Mouse (Mus musculus) ES-Bruce4 (cell line): ENCODE measurements around the gene Mrpl40. TPM values are rescaled to one million over a fixed set of nuclear protein-coding genes. Genes with fewer than 3 reads are reported as not detected.
"Not testable (repeated sequence)": the region's sequence is repeated elsewhere in the genome, so short reads cannot be mapped to it uniquely, and the experiment has no call there.

Experiments
- H3K27ac ChIP-seq: 2 replicates; pipeline ENCODE4 v1.5.1; 2012; ENCODE audit warnings: low read length, inconsistent platforms; ENCODE audit not compliant: insufficient read depth
- H3K27me3 ChIP-seq: 2 replicates; pipeline ENCODE4 v1.6.1; 2012; ENCODE audit warnings: mild to moderate bottlenecking, low read length, inconsistent platforms; ENCODE audit not compliant: control insufficient read depth, poor library complexity, insufficient read depth, severe bottlenecking
- H3K36me3 ChIP-seq: 2 replicates; pipeline ENCODE4 v1.6.1; 2012; ENCODE audit warnings: inconsistent platforms, mild to moderate bottlenecking, low read length, moderate library complexity; ENCODE audit not compliant: control insufficient read depth, poor library complexity, insufficient read depth, severe bottlenecking
- H3K4me1 ChIP-seq: one replicate; pipeline ENCODE4 v1.8.1; 2011; ENCODE audit warnings: low read length; ENCODE audit not compliant: control insufficient read depth, insufficient read depth
- H3K4me3 ChIP-seq: 2 replicates; pipeline ENCODE4 v1.5.1; 2011; ENCODE audit warnings: low read depth, mild to moderate bottlenecking, low read length
- H3K9ac ChIP-seq: 2 replicates; pipeline ENCODE4 v1.6.1; 2012; ENCODE audit warnings: low read depth, mild to moderate bottlenecking, inconsistent platforms; ENCODE audit not compliant: poor library complexity, severe bottlenecking
- H3K9me3 ChIP-seq: replicated peaks from 2 replicates; pipeline ENCODE4 v1.6.1; 2012; ENCODE audit warnings: mild to moderate bottlenecking, low read length, inconsistent platforms; ENCODE audit not compliant: control insufficient read depth, poor library complexity, insufficient read depth, severe bottlenecking
- CTCF ChIP-seq: IDR thresholded peaks from one replicate; pipeline ENCODE4 v1.8.1; 2011; ENCODE audit warnings: low read depth, low read length
- EP300 ChIP-seq: IDR thresholded peaks from 2 replicates; pipeline ENCODE4 v1.6.1; 2011; ENCODE audit warnings: low read depth, low read length; ENCODE audit not compliant: insufficient read depth
- POLR2A ChIP-seq: IDR thresholded peaks from one replicate; pipeline ENCODE4 v1.8.1; 2011; ENCODE audit warnings: low read length; ENCODE audit not compliant: insufficient read depth
- polyA plus RNA-seq: library from polyadenylated mRNA; stranded (reverse); fragments of >200 nt; gene quantifications from 2 replicates; pipeline ENCODE4 v1.2.4, GENCODE M21; 2011; ENCODE audit warnings: low read depth; ENCODE audit not compliant: missing spikeins, insufficient read depth, insufficient read length

The Mrpl40 gene
- polyA plus RNA-seq, 1 experiment, result 92.3 TPM

DNA sequence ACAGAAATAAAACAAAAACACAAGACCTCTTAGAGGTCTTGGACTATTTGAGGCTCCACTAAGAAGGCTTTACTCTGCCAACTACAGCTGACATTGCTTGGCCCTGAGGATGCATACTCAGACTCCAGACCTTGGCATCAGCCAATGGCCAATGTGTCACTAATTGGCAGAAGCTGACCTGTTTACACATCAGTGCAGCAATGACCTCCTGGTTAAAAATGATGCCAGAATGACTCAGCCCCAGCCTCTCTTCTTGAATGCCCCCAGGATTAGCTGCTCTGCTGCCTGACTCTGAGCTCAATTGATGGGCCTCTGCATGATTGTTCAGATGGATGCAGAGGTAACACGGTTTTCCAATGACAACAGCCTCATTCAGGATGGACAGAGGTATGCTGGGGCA, 16.5 kb downstream of the Mrpl40 start:
- Histone ChIP-seq H3K9me3 (peaks cover 3% of the 10 kb centered on the region; the same call in 1 of the 2 replicates), H3K4me3 (no peak overlapping the region), H3K27ac (no peak overlapping the region), H3K9ac (no peak overlapping the region), H3K27me3 (no peaks in the 10 kb centered on the region), H3K4me1 (no peaks in the 10 kb centered on the region), H3K36me3 (no peaks in the 10 kb centered on the region)
- TF ChIP-seq CTCF (no peak), EP300 (no peak), POLR2A (no peak)

DNA sequence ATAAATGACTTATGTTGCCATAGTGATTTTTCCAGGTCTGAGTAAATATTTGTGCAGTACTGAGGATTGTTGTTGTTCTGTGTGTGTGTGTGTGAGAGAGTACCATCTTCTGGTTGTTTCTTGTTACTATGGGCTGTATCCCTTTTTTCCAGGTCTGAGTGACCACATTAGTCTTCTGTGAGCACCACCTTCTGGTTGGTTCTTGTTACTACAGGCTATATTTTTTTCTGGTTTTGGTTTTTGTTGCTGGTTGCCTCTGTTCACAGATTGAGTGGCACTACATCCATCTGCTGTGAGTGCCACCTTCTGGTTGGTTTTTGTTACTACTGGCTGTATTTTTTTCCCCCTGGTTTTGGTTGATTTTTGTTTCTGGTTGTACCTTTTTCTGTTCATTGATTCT, 18.1 kb downstream of the Mrpl40 start:
- no peak for TF ChIP-seq CTCF
- TF ChIP-seq POLR2A, result no peak
- TF ChIP-seq EP300, result no peak
- H3K27me3 ChIP-seq, result no peaks in the 10 kb centered on the region
- no peak overlapping the region for H3K4me3 ChIP-seq

DNA sequence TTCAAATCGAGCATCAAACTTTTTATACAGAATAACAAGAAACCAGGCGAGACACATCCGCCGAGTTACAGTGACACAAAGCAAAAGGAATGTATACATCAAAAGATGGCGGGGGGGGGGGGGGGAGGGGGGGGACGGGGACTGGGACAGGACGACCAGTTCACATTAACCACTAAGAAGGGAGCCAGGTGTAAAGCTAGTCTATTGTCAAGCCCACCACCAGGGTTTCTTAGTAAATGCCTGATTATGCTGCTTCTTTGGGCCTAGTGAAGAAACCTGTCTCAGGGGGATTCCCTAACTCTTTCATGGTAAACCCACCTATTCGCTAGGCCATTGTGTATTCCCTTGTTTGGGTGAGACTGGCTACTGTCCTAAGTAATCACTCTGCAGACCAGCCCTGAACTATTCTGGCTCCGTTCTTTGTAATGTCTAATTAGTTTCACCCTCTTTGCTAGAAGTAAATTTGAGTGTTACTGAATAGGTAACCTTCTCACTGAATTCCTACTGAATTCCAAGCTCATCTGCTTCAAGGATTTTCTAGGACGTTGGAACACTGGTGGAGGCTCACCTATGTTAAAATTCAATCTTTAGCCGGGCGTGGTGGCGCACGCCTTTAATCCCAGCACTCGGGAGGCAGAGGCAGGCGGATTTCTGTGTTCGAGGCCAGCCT, 27.0 kb downstream of the Mrpl40 start:
- H3K9me3 ChIP-seq, H3K9ac ChIP-seq, H3K4me1 ChIP-seq, H3K27ac ChIP-seq, H3K27me3 ChIP-seq, H3K4me3 ChIP-seq, H3K36me3 ChIP-seq: not testable (repeated sequence)

More for the DNA sequence above, 18.1 kb downstream of the Mrpl40 start:
- Histone ChIP-seq H3K27ac (no peak overlapping the region), H3K4me1 (no peaks in the 10 kb centered on the region), H3K9ac (no peak overlapping the region), H3K36me3 (no peaks in the 10 kb centered on the region), H3K9me3 (peaks cover 3% of the 10 kb centered on the region; the same call in 1 of the 2 replicates)

DNA sequence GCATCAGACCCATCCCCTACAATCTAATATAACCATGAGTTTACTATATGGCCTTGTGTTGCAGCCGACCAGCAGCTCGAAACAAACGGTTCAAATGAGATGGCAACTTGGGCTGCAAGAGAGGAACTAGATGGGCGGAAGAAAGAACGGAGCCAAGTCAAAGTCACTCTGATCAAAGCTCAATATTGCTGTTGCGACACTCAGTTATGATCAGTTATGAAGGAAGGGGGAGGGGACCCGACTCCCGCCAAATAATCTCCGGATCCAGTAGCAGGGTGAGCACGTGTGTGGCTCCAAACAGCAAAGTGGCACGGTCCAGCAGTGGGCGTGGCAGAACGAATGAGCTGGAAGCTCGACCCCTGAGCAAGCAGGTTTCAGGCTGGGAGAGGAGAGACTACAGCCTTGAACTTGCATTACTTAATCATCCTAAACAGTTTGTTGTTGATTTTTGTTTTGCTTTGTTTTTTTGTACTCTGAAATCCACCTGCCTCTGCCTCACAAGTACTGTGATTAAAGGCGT, 30.3 kb downstream of the Mrpl40 start:
- Histone ChIP-seq H3K4me3 (no peak overlapping the region), H3K27ac (no peak overlapping the region), H3K9ac (no peak overlapping the region), H3K36me3 (no peaks in the 10 kb centered on the region), H3K4me1 (no peaks in the 10 kb centered on the region), H3K27me3 (no peaks in the 10 kb centered on the region), H3K9me3 (peaks cover 2% of the 10 kb centered on the region; the same call in 1 of the 2 replicates)
- TF ChIP-seq EP300 (no peak), CTCF (no peak), POLR2A (no peak)

DNA sequence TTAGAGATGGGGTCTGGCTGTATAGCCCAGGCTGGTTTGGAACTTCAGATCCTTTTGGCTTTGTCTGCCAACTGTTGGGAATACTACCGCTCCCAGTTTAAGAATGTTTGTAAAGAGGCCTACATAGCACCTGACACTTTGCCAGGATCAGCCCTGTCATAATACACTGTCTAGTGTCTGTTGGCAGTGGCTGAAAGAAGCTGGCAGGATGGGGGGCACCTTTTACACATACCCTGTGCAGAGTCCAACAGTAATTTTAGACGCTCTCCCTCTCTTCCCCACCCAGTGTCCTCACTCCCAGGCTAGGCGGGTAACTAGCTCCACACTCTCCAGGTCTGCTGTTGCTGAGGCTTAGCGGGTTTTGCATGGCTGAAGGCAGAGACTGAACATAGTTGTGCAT, 38.3 kb downstream of the Mrpl40 start:
- Histone ChIP-seq H3K9ac (no peak overlapping the region), H3K4me3 (no peak overlapping the region), H3K27me3 (no peaks in the 10 kb centered on the region), H3K27ac (no peak overlapping the region), H3K9me3 (no peaks in the 10 kb centered on the region), H3K4me1 (no peaks in the 10 kb centered on the region), H3K36me3 (peaks cover 9% of the 10 kb centered on the region)
- TF ChIP-seq EP300, result no peak
- TF ChIP-seq POLR2A, result no peak

DNA sequence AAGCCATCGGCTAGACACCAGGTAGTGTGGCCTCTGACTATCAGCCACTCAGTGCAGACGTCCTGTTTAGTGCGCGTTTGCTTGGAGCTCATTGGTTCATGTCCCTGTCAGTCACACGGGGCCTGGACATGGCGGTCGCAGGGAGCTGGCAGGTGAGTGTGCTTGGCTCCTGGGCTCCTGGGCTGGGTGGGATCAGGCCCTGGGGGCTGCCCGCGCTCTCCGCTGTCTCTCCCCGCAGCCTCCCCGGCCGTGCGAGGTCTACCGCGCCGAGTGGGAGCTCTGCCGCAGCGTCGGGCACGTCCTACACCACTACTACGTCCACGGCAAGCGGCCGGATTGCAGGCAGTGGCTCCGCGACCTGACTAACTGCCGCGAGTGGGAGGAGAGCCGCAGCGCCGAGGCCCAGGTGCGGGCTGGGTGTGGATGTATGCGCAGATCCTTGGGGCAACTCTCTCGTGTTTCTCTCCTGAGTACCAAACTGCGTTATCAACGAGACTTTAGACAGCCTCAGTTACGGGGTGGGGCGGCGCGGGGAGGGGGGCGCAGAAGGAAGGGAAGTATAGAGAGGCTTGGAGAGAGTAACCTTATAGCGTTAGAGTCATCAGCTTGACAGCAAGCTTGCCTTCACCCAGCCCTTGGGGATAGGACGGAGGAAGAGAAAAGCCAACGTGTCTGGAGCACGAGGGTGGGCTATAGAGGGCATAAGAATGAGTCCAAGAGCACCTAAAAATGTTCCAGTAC, 40.0 kb downstream of the Mrpl40 start, which contains the start of the genes 2510002D24Rik and Gm28539:
TSS of gene 2510002D24Rik (plus strand) at position 111 of the 741 bp plus-strand sequence.
TSS of gene Gm28539 (plus strand) at position 117 of the 741 bp plus-strand sequence.
- H3K4me3 ChIP-seq, result peak within 1 kb of the TSS; percentile 73
- peaks cover 9% of the 10 kb centered on the region for H3K36me3 ChIP-seq
- no peaks in the 10 kb centered on the region for H3K27me3 ChIP-seq
- H3K4me1 ChIP-seq, result no peaks in the 10 kb centered on the region
- H3K9ac ChIP-seq, result peak within 1 kb of the TSS; percentile 50
- no peak within 1 kb of the TSS for H3K27ac ChIP-seq
- TF ChIP-seq POLR2A (peak; percentile 88), CTCF (no peak)
- H3K9me3 ChIP-seq, result no peaks in the 10 kb centered on the region
